Mouse (Mus musculus) cerebellum, adult 2 months (tissue): ENCODE measurements at regions not wholly inside any gene's neighbourhood (a gene's known extent, or its start where the extent isn't known, plus 50 kb on each side); places are given as distances from the start of the nearest gene placed in this dataset.

Source experiments
- CTCF ChIP-seq: fragments of 200-500 bp; IDR thresholded peaks from 2 replicates; pipeline ENCODE4 v1.5.1; 2011; ENCODE audit warnings: low read depth, mild to moderate bottlenecking, control low read depth, low read length, moderate library complexity, borderline replicate concordance; ENCODE audit not compliant: insufficient read depth
- POLR2A ChIP-seq: fragments of 200-500 bp; IDR thresholded peaks from 2 replicates; pipeline ENCODE4 v1.6.1; 2011; ENCODE audit warnings: low read length, control low read depth, borderline replicate concordance; ENCODE audit not compliant: insufficient read depth

DNA sequence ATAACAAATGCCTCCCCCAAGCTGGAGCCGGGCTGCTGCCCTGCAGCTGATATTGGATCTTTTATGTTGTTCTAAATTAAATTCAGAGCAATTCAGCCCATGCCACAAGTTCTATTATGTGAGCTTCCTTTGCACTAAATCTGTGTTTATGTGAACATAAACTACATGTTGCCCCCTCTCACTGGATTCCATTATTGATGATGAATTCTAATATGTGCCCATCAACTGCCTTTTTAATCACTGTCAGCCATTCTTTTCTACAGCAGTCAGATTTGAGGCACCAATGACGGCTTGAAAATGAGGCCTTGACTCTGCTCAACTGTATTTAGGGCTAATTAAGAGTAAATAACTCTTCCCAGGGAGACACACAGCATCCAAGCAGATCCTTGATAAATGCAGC, 172.1 kb upstream of the Serpine2 start:
- no peak for TF ChIP-seq CTCF
- no peak for TF ChIP-seq POLR2A
